Mouse (Mus musculus) cortical plate, adult 2 months (tissue): ENCODE results near the gene Vps13a.

Experiments
- CTCF ChIP-seq: fragments of 200-500 bp; IDR thresholded peaks from 2 replicates; pipeline ENCODE4 v1.5.1; 2011; ENCODE audit warnings: mild to moderate bottlenecking, control low read depth, low read length; ENCODE audit not compliant: insufficient read depth; ENCODE audit errors: extremely low read depth
- POLR2A ChIP-seq: fragments of 200-500 bp; IDR thresholded peaks from 2 replicates; pipeline ENCODE4 v1.6.1; 2011; ENCODE audit warnings: mild to moderate bottlenecking, low read length, control low read depth; ENCODE audit not compliant: insufficient read depth; ENCODE audit errors: extremely low read depth

GRCm38 (mm10) chr19:16602026-16602425 is 178.7 kb downstream of the Vps13a start:
- TF ChIP-seq CTCF: no peak
- no peak for TF ChIP-seq POLR2A
